Mouse (Mus musculus) heart, postnatal 10 days (tissue): ENCODE measurements around the gene Hist1h2ad. TPM values are rescaled to one million over a fixed set of nuclear protein-coding genes. Genes with fewer than 3 reads are reported as not detected.
"Not testable (repeated sequence)": the region's sequence is repeated elsewhere in the genome, so short reads cannot be mapped to it uniquely, and the experiment has no call there.

Experiments
- DNase-seq, 2 experiments: peaks; one replicate each; pipeline ENCODE4 v3.0.0; 2021
- intact Hi-C: fragments of 180-260 bp; cut with DNase I; formaldehyde crosslinking; loops from one replicate; pipeline ENCODE4 v1.15.1; 2025
- total RNA-seq, 2 experiments: library from RNA; stranded (reverse); gene quantifications; 2 replicates each; pipeline ENCODE4 v1.2.3; 2021

The Hist1h2ad gene
- total RNA-seq, 2 experiments from 2014 or later = 32.3 to 37.7 TPM

- DNase-seq = no peak
- intact Hi-C loops = loop anchor here (10.0 kb wide), 1 partner anchor 208 kb away; the partner anchor contains the start of genes Hist1h2bb and Hist1h3c
Observed at GRCm38 (mm10) chr13:23537006-23537710, 37.0 kb upstream of the Hist1h2ad start.

- no peak for DNase-seq
- intact Hi-C loops = loop anchor here (10.0 kb wide), 1 partner anchor 207 kb away; the partner anchor contains the start of genes Hist1h2bb and Hist1h3c
Observed at GRCm38 (mm10) chr13:23538249-23538648, 35.9 kb upstream of the Hist1h2ad start.

GRCm38 (mm10) chr13:23539821-23540220 lies 34.4 kb upstream of the Hist1h2ad start:
- intact Hi-C loops = loop anchor here (10.0 kb wide), 1 partner anchor 205 kb away; the partner anchor contains the start of genes Hist1h2bb and Hist1h3c
- DNase-seq = not testable (repeated sequence)

- intact Hi-C loops = no loop called here
- no peak for DNase-seq
Observed at GRCm38 (mm10) chr13:23541497-23541896, 32.7 kb upstream of the Hist1h2ad start.

GRCm38 (mm10) chr13:23542225-23542980 lies 31.8 kb upstream of the Hist1h2ad start:
- intact Hi-C loops, DNase-seq: not testable (repeated sequence)

GRCm38 (mm10) chr13:23542999-23543607 lies 31.1 kb upstream of the Hist1h2ad start, which contains the start of gene Hist1h2bh:
Gene Hist1h2bh, minus strand, starts transcription at chr13:23543392.
- intact Hi-C loops = not testable (repeated sequence)
- peak; percentile 85 to 86 for DNase-seq

- peak; percentile 87 to 88 for DNase-seq
- intact Hi-C loops = no loop called here
Observed at GRCm38 (mm10) chr13:23543965-23544786, 30.0 kb upstream of the Hist1h2ad start, which contains the start of gene Hist1h3f. Gene Hist1h3f, plus strand, starts transcription at chr13:23544052.

- DNase-seq = peak in 1 of 2 experiments; percentile 25
- intact Hi-C loops = not testable (repeated sequence)
Observed at GRCm38 (mm10) chr13:23544787-23545120, 29.4 kb upstream of the Hist1h2ad start.

- intact Hi-C loops = no loop called here
- DNase-seq = no peak
Observed at GRCm38 (mm10) chr13:23546694-23547093, 27.5 kb upstream of the Hist1h2ad start.

GRCm38 (mm10) chr13:23550761-23551145 lies 23.4 kb upstream of the Hist1h2ad start:
- DNase-seq = peak in 1 of 2 experiments; percentile 4
- intact Hi-C loops = no loop called here

- DNase-seq = peak; percentile 90 to 91
- intact Hi-C loops = not testable (repeated sequence)
Observed at GRCm38 (mm10) chr13:23551146-23551834, 22.9 kb upstream of the Hist1h2ad start, which contains the start of gene Hist1h4f. Gene Hist1h4f, minus strand, starts transcription at chr13:23551648.

- intact Hi-C loops = no loop called here
Observed at GRCm38 (mm10) chr13:23551931-23552914, 22.0 kb upstream of the Hist1h2ad start.

GRCm38 (mm10) chr13:23552962-23553361 lies 21.2 kb upstream of the Hist1h2ad start, which contains the start of gene Hist1h1d:
Gene Hist1h1d, plus strand, starts transcription at chr13:23553262.
- intact Hi-C loops = no loop called here

More at GRCm38 (mm10) chr13:23551931-23552914, 22.0 kb upstream of the Hist1h2ad start:
- peak in 1 of 2 experiments; percentile 6 for DNase-seq

GRCm38 (mm10) chr13:23554393-23554792 lies 19.8 kb upstream of the Hist1h2ad start:
- DNase-seq = peak in 1 of 2 experiments; percentile 41
- intact Hi-C loops = no loop called here

More at GRCm38 (mm10) chr13:23552962-23553361, 21.2 kb upstream of the Hist1h2ad start, which contains the start of gene Hist1h1d:
- DNase-seq = no peak

GRCm38 (mm10) chr13:23554925-23555838 lies 19.0 kb upstream of the Hist1h2ad start:
- intact Hi-C loops = no loop called here

GRCm38 (mm10) chr13:23555839-23556416 lies 18.3 kb upstream of the Hist1h2ad start:
- intact Hi-C loops = no loop called here
- peak; percentile 85 for DNase-seq

More at GRCm38 (mm10) chr13:23554925-23555838, 19.0 kb upstream of the Hist1h2ad start:
- DNase-seq = peak; percentile 86
